Mouse (Mus musculus): ENCODE data around the gene Gm28042. TPM values are rescaled to one million over a fixed set of nuclear protein-coding genes. Genes with fewer than 3 reads are reported as not detected.

Gene Gm28042
- polyA plus RNA-seq, 1 experiment from 2014 or later, result 7.2 TPM

DNA sequence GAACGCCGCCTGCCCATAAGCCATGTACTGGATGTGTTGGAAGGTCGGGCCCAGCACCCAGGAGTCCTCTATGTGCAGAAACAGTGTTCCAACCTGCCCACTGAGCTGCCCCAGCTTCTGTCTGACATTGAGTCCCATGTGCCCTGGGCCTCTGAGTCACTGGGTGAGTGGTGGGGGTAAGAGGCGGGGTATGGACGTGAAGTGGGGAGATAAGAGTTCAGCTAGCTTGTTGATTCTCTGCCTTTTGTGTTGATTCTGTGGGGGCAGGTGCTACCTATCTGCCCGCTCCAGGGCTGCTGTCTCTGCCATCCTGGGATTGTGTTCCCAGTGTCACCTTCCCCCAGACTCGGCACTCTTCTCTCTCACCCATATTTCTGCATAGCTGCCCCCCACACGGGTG lies 3.1 kb downstream of the Gm28042 start:
- Histone ChIP-seq H3K4me1 (replicated peaks; ENCODE audit: control insufficient read depth, insufficient read depth, low read length) (peaks cover 13% of the 10 kb centered on the region), H3K4me3 (replicated peaks; ENCODE audit: low read length) (no peak overlapping the region), H3K36me3 (ENCODE audit: control insufficient read depth, insufficient read depth) (peaks cover 6% of the 10 kb centered on the region; the same call in 1 of the 2 replicates), H3K9ac (replicated peaks; ENCODE audit: low read depth, low read length) (no peak overlapping the region), H3K9me3 (ENCODE audit: control insufficient read depth, low read length) (no peaks in the 10 kb centered on the region), H3K27me3 (replicated peaks; ENCODE audit: control insufficient read depth, insufficient read depth, low read length) (no peaks in the 10 kb centered on the region), H3K27ac (ENCODE audit: low read length) (no peak overlapping the region), H3K4me2 (ENCODE audit: low read length) (no peak overlapping the region)
- no peak for ATAC-seq
- 87% methylated on average over 8 of the region's 8 CpGs for WGBS

DNA sequence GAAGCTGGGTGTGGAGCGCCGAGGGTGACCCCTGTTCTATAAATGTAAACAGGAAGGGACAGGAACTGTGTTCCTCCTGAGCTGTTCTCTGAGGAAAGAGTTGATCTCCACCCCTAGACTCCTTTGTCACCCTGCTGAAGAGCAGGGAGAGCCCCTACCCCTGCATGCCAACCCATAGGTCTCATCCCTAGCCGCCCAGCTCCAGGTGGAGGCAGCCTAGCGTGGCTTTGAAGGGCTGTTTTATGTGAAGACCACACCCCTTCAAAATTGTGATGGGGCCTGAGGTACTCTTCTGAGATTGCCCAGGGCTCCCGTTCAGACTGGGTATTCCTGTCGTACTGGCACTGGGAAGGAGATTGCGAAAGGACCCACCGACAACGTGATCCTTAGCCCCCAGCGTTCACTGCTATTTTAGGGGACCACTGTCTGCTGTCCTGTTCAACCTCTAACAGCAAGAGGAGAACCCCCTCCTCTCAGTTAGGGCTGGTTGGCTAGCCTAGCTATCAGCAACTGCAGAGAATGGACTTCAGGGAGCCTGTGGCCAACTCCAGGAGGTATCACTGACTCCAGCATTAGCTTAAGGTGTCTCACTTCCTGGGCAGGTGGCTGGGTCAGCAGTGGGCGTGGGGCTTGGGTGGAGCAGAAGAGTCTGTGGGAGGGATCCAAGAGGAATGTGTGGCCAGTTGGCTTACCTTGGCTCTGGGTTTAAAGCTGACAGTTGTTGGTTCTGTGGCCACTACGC lies 5.6 kb downstream of the Gm28042 start, which contains the start of gene Pla2g4b:
Pla2g4b (plus strand) TSS at position 692 of the 742 bp plus-strand sequence.
- H3K9me3 ChIP-seq (ENCODE audit: control insufficient read depth, low read length), result no peaks in the 10 kb centered on the region
- H3K4me1 ChIP-seq (replicated peaks; ENCODE audit: control insufficient read depth, insufficient read depth, low read length), result peaks cover 7% of the 10 kb centered on the region
- 91% methylated on average over 12 of the region's 12 CpGs for WGBS
- no peaks in the 10 kb centered on the region for H3K27me3 ChIP-seq (replicated peaks; ENCODE audit: control insufficient read depth, insufficient read depth, low read length)
- no peak within 1 kb of the TSS for H3K4me3 ChIP-seq (replicated peaks; ENCODE audit: low read length)
- no peak within 1 kb of the TSS for H3K4me2 ChIP-seq (ENCODE audit: low read length)
- peaks cover 8% of the 10 kb centered on the region; the same call in 1 of the 2 replicates for H3K36me3 ChIP-seq (ENCODE audit: control insufficient read depth, insufficient read depth)
- no peak for ATAC-seq
- H3K27ac ChIP-seq (ENCODE audit: low read length), result no peak within 1 kb of the TSS
- no peak within 1 kb of the TSS for H3K9ac ChIP-seq (replicated peaks; ENCODE audit: low read depth, low read length)

DNA sequence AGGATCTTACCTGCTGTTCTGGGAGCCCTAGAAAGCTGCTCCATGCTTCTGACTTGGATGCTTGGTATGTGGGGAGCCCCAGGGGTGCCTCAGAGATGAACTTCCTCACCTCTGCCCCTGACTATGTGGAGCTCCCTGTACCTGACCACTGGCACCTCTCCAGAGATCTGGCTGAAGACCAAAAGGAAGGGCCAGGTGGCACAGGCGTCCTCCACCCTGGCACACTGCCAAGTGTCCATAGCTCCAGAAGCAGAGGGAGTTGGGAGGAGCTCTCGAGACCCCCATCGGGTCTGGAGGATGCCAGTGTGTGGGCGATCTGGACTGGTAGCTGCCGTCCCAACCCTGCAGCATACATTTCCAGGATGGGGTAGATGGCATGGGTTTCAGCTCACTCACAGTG lies 6.4 kb downstream of the Gm28042 start:
- Histone ChIP-seq H3K4me3 (replicated peaks; ENCODE audit: low read length) (no peak overlapping the region), H3K27me3 (replicated peaks; ENCODE audit: control insufficient read depth, insufficient read depth, low read length) (no peaks in the 10 kb centered on the region), H3K27ac (ENCODE audit: low read length) (no peak overlapping the region), H3K4me1 (replicated peaks; ENCODE audit: control insufficient read depth, insufficient read depth, low read length) (no peaks in the 10 kb centered on the region), H3K9me3 (ENCODE audit: control insufficient read depth, low read length) (no peaks in the 10 kb centered on the region), H3K4me2 (ENCODE audit: low read length) (no peak overlapping the region), H3K9ac (replicated peaks; ENCODE audit: low read depth, low read length) (no peak overlapping the region), H3K36me3 (ENCODE audit: control insufficient read depth, insufficient read depth) (peaks cover 8% of the 10 kb centered on the region; the same call in 1 of the 2 replicates)
- 72% methylated on average over 5 of the region's 5 CpGs for WGBS
- no peak for ATAC-seq

DNA sequence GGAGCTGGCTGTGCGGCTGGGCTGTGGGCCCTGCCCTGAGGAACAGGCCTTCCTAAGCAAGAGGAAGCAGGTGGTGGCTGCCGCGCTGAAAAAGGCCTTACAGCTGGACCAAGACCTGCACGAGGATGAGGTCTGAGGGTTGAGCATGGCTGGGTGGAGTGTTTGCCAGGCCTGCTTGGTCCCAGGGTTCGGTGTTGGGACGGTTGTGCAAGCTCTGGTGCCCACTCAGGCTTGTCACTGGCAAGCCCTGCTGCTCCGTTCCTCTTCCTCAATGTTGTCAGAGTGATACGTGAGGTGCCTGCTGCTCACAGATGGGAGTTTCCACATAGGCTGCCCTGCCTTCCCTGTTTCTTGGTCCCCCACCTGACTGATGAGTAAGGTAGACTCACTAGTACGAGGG lies 10.5 kb downstream of the Gm28042 start:
- Histone ChIP-seq H3K36me3 (ENCODE audit: control insufficient read depth, insufficient read depth) (peaks cover 14% of the 10 kb centered on the region), H3K9me3 (ENCODE audit: control insufficient read depth, low read length) (no peaks in the 10 kb centered on the region), H3K27ac (ENCODE audit: low read length) (no peak overlapping the region), H3K27me3 (replicated peaks; ENCODE audit: control insufficient read depth, insufficient read depth, low read length) (no peaks in the 10 kb centered on the region), H3K4me2 (ENCODE audit: low read length) (no peak overlapping the region), H3K4me1 (replicated peaks; ENCODE audit: control insufficient read depth, insufficient read depth, low read length) (no peaks in the 10 kb centered on the region), H3K9ac (replicated peaks; ENCODE audit: low read depth, low read length) (no peak overlapping the region), H3K4me3 (replicated peaks; ENCODE audit: low read length) (no peak overlapping the region)
- 97% methylated on average over 9 of the region's 9 CpGs for WGBS
- ATAC-seq, result no peak

DNA sequence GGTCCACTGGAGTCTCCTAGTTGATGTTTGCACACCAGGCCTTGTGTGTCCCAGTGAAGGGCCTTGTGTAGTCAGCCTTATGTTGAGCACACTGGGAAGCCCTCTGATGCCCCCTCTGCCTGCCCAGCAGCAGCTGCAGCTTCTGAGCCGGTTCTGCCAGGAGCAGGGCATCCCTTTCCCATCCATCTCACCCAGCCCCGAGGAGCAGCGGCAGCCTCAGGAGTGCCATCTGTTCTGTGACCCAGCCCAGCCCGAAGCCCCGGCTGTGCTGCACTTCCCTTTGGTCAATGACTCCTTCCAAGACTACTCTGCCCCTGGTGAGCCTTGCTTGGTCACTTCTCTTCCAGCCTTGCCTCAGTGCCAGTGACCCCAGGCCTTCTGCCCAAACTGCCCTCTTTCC lies 13.7 kb downstream of the Gm28042 start:
- Histone ChIP-seq H3K27me3 (replicated peaks; ENCODE audit: control insufficient read depth, insufficient read depth, low read length) (no peaks in the 10 kb centered on the region), H3K9me3 (ENCODE audit: control insufficient read depth, low read length) (no peaks in the 10 kb centered on the region), H3K9ac (replicated peaks; ENCODE audit: low read depth, low read length) (no peak overlapping the region), H3K36me3 (ENCODE audit: control insufficient read depth, insufficient read depth) (peaks cover 12% of the 10 kb centered on the region), H3K4me2 (ENCODE audit: low read length) (no peak overlapping the region), H3K4me3 (replicated peaks; ENCODE audit: low read length) (no peak overlapping the region), H3K4me1 (replicated peaks; ENCODE audit: control insufficient read depth, insufficient read depth, low read length) (no peaks in the 10 kb centered on the region), H3K27ac (ENCODE audit: low read length) (no peak overlapping the region)
- ATAC-seq, result no peak
- 83% methylated on average over 5 of the region's 5 CpGs for WGBS

DNA sequence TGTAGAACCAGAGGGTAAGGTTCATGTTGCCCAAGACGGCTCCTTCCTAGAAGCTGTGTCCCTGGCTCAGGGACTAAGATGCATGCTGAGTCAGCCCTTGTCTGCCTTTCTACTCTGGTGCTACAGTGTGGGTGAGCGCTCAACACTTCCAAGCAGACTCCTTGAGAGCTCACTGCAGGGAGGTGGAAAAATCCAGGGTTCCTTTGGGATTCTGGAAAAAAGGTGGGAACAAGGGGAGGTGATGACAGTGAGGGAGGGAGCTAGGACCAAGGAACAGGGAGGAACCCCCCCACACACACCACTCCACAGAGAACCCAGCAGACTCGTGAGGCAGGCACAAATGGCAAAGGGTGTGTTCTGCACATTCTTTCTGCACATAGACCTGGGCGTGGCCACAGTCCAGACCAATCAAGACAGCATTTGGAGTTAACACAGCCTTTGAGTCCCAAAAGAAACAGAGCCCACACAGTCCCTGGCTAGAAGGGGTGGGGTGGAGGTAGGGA lies 16.9 kb downstream of the Gm28042 start:
- H3K4me1 ChIP-seq (replicated peaks; ENCODE audit: control insufficient read depth, insufficient read depth, low read length), result no peaks in the 10 kb centered on the region

DNA sequence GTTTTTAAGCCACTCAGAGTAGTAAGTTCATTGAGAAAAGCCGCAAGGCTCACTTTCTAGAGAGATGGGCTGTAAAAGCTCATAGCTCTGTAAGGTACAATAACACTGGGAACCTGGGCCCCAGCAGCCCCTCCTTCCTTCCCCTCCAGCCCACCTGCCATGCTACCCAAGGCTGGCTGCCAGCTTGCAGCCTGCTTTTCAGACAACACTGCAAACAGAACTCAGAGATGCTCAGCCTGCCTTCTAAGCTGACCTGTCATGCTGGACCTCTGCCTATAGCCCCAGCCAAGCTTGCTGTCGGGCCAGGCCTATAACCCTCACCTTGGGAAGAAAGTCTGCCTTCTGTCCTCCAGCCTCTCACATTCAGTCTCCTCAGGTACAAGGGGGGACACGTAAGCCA lies 17.4 kb downstream of the Gm28042 start:
- H3K4me3 ChIP-seq (replicated peaks; ENCODE audit: low read length), result no peak overlapping the region
- no peak overlapping the region for H3K4me2 ChIP-seq (ENCODE audit: low read length)
- H3K9me3 ChIP-seq (ENCODE audit: control insufficient read depth, low read length), result no peaks in the 10 kb centered on the region
- H3K4me1 ChIP-seq (replicated peaks; ENCODE audit: control insufficient read depth, insufficient read depth, low read length), result no peaks in the 10 kb centered on the region
- 66% methylated on average over 3 of the region's 3 CpGs for WGBS
- H3K27me3 ChIP-seq (replicated peaks; ENCODE audit: control insufficient read depth, insufficient read depth, low read length), result no peaks in the 10 kb centered on the region
- H3K27ac ChIP-seq (ENCODE audit: low read length), result no peak overlapping the region
- H3K36me3 ChIP-seq (ENCODE audit: control insufficient read depth, insufficient read depth), result peaks cover 12% of the 10 kb centered on the region
- ATAC-seq, result no peak
- H3K9ac ChIP-seq (replicated peaks; ENCODE audit: low read depth, low read length), result no peak overlapping the region

More for the DNA sequence above, 16.9 kb downstream of the Gm28042 start:
- Histone ChIP-seq H3K36me3 (ENCODE audit: control insufficient read depth, insufficient read depth) (peaks cover 12% of the 10 kb centered on the region), H3K4me2 (ENCODE audit: low read length) (no peak overlapping the region), H3K9me3 (ENCODE audit: control insufficient read depth, low read length) (no peaks in the 10 kb centered on the region), H3K9ac (replicated peaks; ENCODE audit: low read depth, low read length) (no peak overlapping the region), H3K27me3 (replicated peaks; ENCODE audit: control insufficient read depth, insufficient read depth, low read length) (no peaks in the 10 kb centered on the region), H3K27ac (ENCODE audit: low read length) (no peak overlapping the region), H3K4me3 (replicated peaks; ENCODE audit: low read length) (no peak overlapping the region)
- no peak for ATAC-seq
- WGBS, result 54% methylated on average over 4 of the region's 4 CpGs

DNA sequence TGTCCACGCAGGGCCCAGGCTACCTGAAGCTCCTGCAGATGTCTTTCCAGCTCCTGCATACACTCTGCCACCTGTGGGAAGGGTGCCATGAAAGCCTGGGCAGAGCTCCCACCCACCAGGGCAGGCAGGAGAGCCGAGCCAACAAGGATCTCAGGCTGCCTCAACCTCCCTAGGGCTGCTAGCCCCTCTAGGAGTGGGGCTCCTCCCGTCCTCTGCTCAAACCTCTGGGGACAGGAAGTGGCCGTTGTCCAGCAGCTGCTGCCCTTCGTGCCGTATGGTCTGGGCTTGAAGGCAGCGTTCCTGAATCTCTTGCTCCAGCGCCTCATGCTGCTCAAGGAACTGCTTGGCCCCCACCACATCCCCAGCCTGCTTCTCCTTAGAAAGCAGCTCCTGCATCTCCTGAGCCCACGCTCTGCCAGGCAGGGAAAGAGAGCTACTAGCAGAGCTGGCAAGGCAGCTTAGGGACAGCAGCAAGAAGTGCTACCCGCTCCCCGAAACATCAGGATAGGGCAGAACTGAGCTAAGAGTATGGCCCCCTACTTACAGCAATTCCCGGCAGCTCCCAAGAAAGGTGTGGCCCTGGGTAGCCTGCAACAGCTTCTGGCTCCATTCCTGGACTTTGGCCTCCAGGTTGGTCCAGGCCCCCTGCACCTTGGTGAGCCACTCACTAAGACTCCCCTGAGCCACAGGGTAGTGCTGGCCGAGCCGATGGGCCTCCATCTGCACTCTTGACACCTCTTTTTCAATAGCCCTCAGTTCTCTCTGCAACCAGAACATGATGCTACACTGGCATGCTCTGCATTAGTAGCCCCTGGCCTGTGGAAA lies 19.4 kb downstream of the Gm28042 start:
- 74% methylated on average over 14 of the region's 14 CpGs for WGBS
- H3K4me3 ChIP-seq (replicated peaks; ENCODE audit: low read length), result no peak overlapping the region
- H3K4me2 ChIP-seq (ENCODE audit: low read length), result no peak overlapping the region
- no peak overlapping the region for H3K9ac ChIP-seq (replicated peaks; ENCODE audit: low read depth, low read length)
- no peak for ATAC-seq
- H3K27ac ChIP-seq (ENCODE audit: low read length), result no peak overlapping the region
- no peaks in the 10 kb centered on the region for H3K9me3 ChIP-seq (ENCODE audit: control insufficient read depth, low read length)
- peaks cover 7% of the 10 kb centered on the region for H3K36me3 ChIP-seq (ENCODE audit: control insufficient read depth, insufficient read depth)
- no peaks in the 10 kb centered on the region for H3K4me1 ChIP-seq (replicated peaks; ENCODE audit: control insufficient read depth, insufficient read depth, low read length)
- no peaks in the 10 kb centered on the region for H3K27me3 ChIP-seq (replicated peaks; ENCODE audit: control insufficient read depth, insufficient read depth, low read length)

DNA sequence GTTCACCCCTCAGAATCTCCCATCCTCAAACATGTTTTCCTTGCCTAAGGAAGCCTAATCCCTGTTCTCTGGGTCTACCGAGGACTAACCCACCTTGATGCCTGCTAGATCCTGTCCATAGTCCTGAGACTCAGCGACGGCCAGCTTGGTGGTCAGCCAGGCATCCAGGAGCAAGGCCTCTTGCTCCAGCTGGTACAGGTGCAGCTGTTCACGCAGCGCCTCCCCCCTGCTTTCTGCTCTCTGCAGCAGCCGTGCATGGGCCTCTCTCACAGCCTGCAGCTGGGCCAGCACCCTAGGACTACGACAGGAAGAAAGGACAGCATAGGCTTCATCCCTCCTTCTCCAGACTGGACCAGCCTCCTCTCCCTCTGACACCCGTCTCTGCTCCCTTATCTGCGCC lies 20.9 kb downstream of the Gm28042 start:
- Histone ChIP-seq H3K27me3 (replicated peaks; ENCODE audit: control insufficient read depth, insufficient read depth, low read length) (no peaks in the 10 kb centered on the region), H3K4me2 (ENCODE audit: low read length) (no peak overlapping the region), H3K9ac (replicated peaks; ENCODE audit: low read depth, low read length) (no peak overlapping the region), H3K27ac (ENCODE audit: low read length) (no peak overlapping the region), H3K36me3 (ENCODE audit: control insufficient read depth, insufficient read depth) (no peaks in the 10 kb centered on the region), H3K9me3 (ENCODE audit: control insufficient read depth, low read length) (no peaks in the 10 kb centered on the region), H3K4me1 (replicated peaks; ENCODE audit: control insufficient read depth, insufficient read depth, low read length) (no peaks in the 10 kb centered on the region), H3K4me3 (replicated peaks; ENCODE audit: low read length) (no peak overlapping the region)
- ATAC-seq, result no peak
- 74% methylated on average over 9 of the region's 9 CpGs for WGBS

All from forebrain, embryonic 16.5 days (tissue).